Mouse (Mus musculus): ENCODE measurements around the gene Padi6. TPM values are rescaled to one million over a fixed set of nuclear protein-coding genes. Genes with fewer than 3 reads are reported as not detected.

Gene Padi6
- polyA plus RNA-seq, 1 experiment from 2014 or later, result not detected

- WGBS, result 80% methylated on average over 14 of the region's 14 CpGs
- ATAC-seq, result no peak
These were observed 38.1 kb upstream of the Padi6 start for GRCm38 (mm10) chr4:140780507-140780906.

GRCm38 (mm10) chr4:140779803-140780397 lies 37.5 kb upstream of the Padi6 start:
- 36% methylated on average over 19 of the region's 19 CpGs for WGBS
- Histone ChIP-seq H3K9me3 (ENCODE audit: control insufficient read depth, low read length) (no peaks in the 10 kb centered on the region), H3K36me3 (ENCODE audit: control insufficient read depth, insufficient read depth, low read length) (no peaks in the 10 kb centered on the region), H3K9ac (ENCODE audit: low read depth, low read length) (no peak overlapping the region), H3K4me3 (ENCODE audit: low read length) (no peak overlapping the region), H3K27me3 (replicated peaks; ENCODE audit: control insufficient read depth, insufficient read depth, low read length) (no peaks in the 10 kb centered on the region), H3K27ac (ENCODE audit: low read depth, low read length) (no peak overlapping the region), H3K4me2 (ENCODE audit: low read length) (no peak overlapping the region), H3K4me1 (ENCODE audit: control insufficient read depth, insufficient read depth, low read depth, low read length) (no peaks in the 10 kb centered on the region)
- no peak for ATAC-seq

More at GRCm38 (mm10) chr4:140780507-140780906, 38.1 kb upstream of the Padi6 start:
- Histone ChIP-seq H3K27ac (ENCODE audit: low read depth, low read length) (no peak overlapping the region), H3K4me1 (ENCODE audit: control insufficient read depth, insufficient read depth, low read depth, low read length) (no peaks in the 10 kb centered on the region), H3K9ac (ENCODE audit: low read depth, low read length) (no peak overlapping the region), H3K4me3 (ENCODE audit: low read length) (no peak overlapping the region), H3K4me2 (ENCODE audit: low read length) (no peak overlapping the region), H3K9me3 (ENCODE audit: control insufficient read depth, low read length) (no peaks in the 10 kb centered on the region), H3K36me3 (ENCODE audit: control insufficient read depth, insufficient read depth, low read length) (no peaks in the 10 kb centered on the region), H3K27me3 (replicated peaks; ENCODE audit: control insufficient read depth, insufficient read depth, low read length) (no peaks in the 10 kb centered on the region)

GRCm38 (mm10) chr4:140776623-140777022 lies 34.2 kb upstream of the Padi6 start:
- Histone ChIP-seq H3K27ac (ENCODE audit: low read depth, low read length) (no peak overlapping the region), H3K36me3 (ENCODE audit: control insufficient read depth, insufficient read depth, low read length) (no peaks in the 10 kb centered on the region), H3K27me3 (replicated peaks; ENCODE audit: control insufficient read depth, insufficient read depth, low read length) (no peaks in the 10 kb centered on the region), H3K9me3 (ENCODE audit: control insufficient read depth, low read length) (no peaks in the 10 kb centered on the region), H3K4me2 (ENCODE audit: low read length) (no peak overlapping the region), H3K4me3 (ENCODE audit: low read length) (no peak overlapping the region), H3K9ac (ENCODE audit: low read depth, low read length) (no peak overlapping the region), H3K4me1 (ENCODE audit: control insufficient read depth, insufficient read depth, low read depth, low read length) (no peaks in the 10 kb centered on the region)
- 73% methylated on average over 13 of the region's 13 CpGs for WGBS
- no peak for ATAC-seq

GRCm38 (mm10) chr4:140775876-140776275 lies 33.4 kb upstream of the Padi6 start:
- Histone ChIP-seq H3K9me3 (ENCODE audit: control insufficient read depth, low read length) (no peaks in the 10 kb centered on the region), H3K4me2 (ENCODE audit: low read length) (no peak overlapping the region), H3K4me1 (ENCODE audit: control insufficient read depth, insufficient read depth, low read depth, low read length) (no peaks in the 10 kb centered on the region), H3K36me3 (ENCODE audit: control insufficient read depth, insufficient read depth, low read length) (no peaks in the 10 kb centered on the region), H3K27ac (ENCODE audit: low read depth, low read length) (no peak overlapping the region), H3K27me3 (replicated peaks; ENCODE audit: control insufficient read depth, insufficient read depth, low read length) (no peaks in the 10 kb centered on the region), H3K4me3 (ENCODE audit: low read length) (no peak overlapping the region), H3K9ac (ENCODE audit: low read depth, low read length) (no peak overlapping the region)
- ATAC-seq, result no peak
- 86% methylated on average over 10 of the region's 10 CpGs for WGBS

- H3K36me3 ChIP-seq (ENCODE audit: control insufficient read depth, insufficient read depth, low read length), result no peaks in the 10 kb centered on the region
- no peaks in the 10 kb centered on the region for H3K4me1 ChIP-seq (ENCODE audit: control insufficient read depth, insufficient read depth, low read depth, low read length)
- no peak overlapping the region for H3K9ac ChIP-seq (ENCODE audit: low read depth, low read length)
- H3K4me2 ChIP-seq (ENCODE audit: low read length), result no peak overlapping the region
- no peaks in the 10 kb centered on the region for H3K9me3 ChIP-seq (ENCODE audit: control insufficient read depth, low read length)
- WGBS, result 68% methylated on average over 9 of the region's 9 CpGs
- no peak overlapping the region for H3K4me3 ChIP-seq (ENCODE audit: low read length)
- ATAC-seq, result no peak
- no peaks in the 10 kb centered on the region for H3K27me3 ChIP-seq (replicated peaks; ENCODE audit: control insufficient read depth, insufficient read depth, low read length)
- H3K27ac ChIP-seq (ENCODE audit: low read depth, low read length), result no peak overlapping the region
These were observed 32.5 kb upstream of the Padi6 start for GRCm38 (mm10) chr4:140774893-140775292.

- H3K4me2 ChIP-seq (ENCODE audit: low read length), result no peak within 1 kb of the TSS
- no peak within 1 kb of the TSS for H3K4me3 ChIP-seq (ENCODE audit: low read length)
- H3K9ac ChIP-seq (ENCODE audit: low read depth, low read length), result no peak within 1 kb of the TSS
- no peaks in the 10 kb centered on the region for H3K27me3 ChIP-seq (replicated peaks; ENCODE audit: control insufficient read depth, insufficient read depth, low read length)
- H3K27ac ChIP-seq (ENCODE audit: low read depth, low read length), result no peak within 1 kb of the TSS
- no peaks in the 10 kb centered on the region for H3K36me3 ChIP-seq (ENCODE audit: control insufficient read depth, insufficient read depth, low read length)
- WGBS, result 88% methylated on average over 21 of the region's 21 CpGs
- no peaks in the 10 kb centered on the region for H3K9me3 ChIP-seq (ENCODE audit: control insufficient read depth, low read length)
- no peaks in the 10 kb centered on the region for H3K4me1 ChIP-seq (ENCODE audit: control insufficient read depth, insufficient read depth, low read depth, low read length)
- no peak for ATAC-seq
These were observed 31.8 kb upstream of the Padi6 start, which contains the start of gene Padi4 for GRCm38 (mm10) chr4:140774025-140774800. Padi4 (minus strand) TSS chr4:140774236.

- no peak for ATAC-seq
- WGBS, result 58% methylated on average over 4 of the region's 4 CpGs
These were observed 28.6 kb upstream of the Padi6 start for GRCm38 (mm10) chr4:140771091-140771490.

GRCm38 (mm10) chr4:140770433-140770832 lies 28.0 kb upstream of the Padi6 start:
- Histone ChIP-seq H3K27me3 (replicated peaks; ENCODE audit: control insufficient read depth, insufficient read depth, low read length) (no peaks in the 10 kb centered on the region), H3K4me3 (ENCODE audit: low read length) (no peak overlapping the region)
- no peak for ATAC-seq

More at GRCm38 (mm10) chr4:140771091-140771490, 28.6 kb upstream of the Padi6 start:
- Histone ChIP-seq H3K4me3 (ENCODE audit: low read length) (no peak overlapping the region), H3K27ac (ENCODE audit: low read depth, low read length) (no peak overlapping the region), H3K9ac (ENCODE audit: low read depth, low read length) (no peak overlapping the region), H3K4me1 (ENCODE audit: control insufficient read depth, insufficient read depth, low read depth, low read length) (no peaks in the 10 kb centered on the region), H3K36me3 (ENCODE audit: control insufficient read depth, insufficient read depth, low read length) (no peaks in the 10 kb centered on the region), H3K9me3 (ENCODE audit: control insufficient read depth, low read length) (no peaks in the 10 kb centered on the region), H3K4me2 (ENCODE audit: low read length) (no peak overlapping the region), H3K27me3 (replicated peaks; ENCODE audit: control insufficient read depth, insufficient read depth, low read length) (no peaks in the 10 kb centered on the region)

GRCm38 (mm10) chr4:140768973-140769372 lies 26.5 kb upstream of the Padi6 start:
- ATAC-seq, result no peak
- Histone ChIP-seq H3K27ac (ENCODE audit: low read depth, low read length) (no peak overlapping the region), H3K4me2 (ENCODE audit: low read length) (no peak overlapping the region), H3K4me3 (ENCODE audit: low read length) (no peak overlapping the region), H3K36me3 (ENCODE audit: control insufficient read depth, insufficient read depth, low read length) (no peaks in the 10 kb centered on the region), H3K4me1 (ENCODE audit: control insufficient read depth, insufficient read depth, low read depth, low read length) (no peaks in the 10 kb centered on the region), H3K9ac (ENCODE audit: low read depth, low read length) (no peak overlapping the region), H3K27me3 (replicated peaks; ENCODE audit: control insufficient read depth, insufficient read depth, low read length) (no peaks in the 10 kb centered on the region), H3K9me3 (ENCODE audit: control insufficient read depth, low read length) (no peaks in the 10 kb centered on the region)
- WGBS, result 81% methylated on average over 5 of the region's 5 CpGs

More at GRCm38 (mm10) chr4:140770433-140770832, 28.0 kb upstream of the Padi6 start:
- H3K9me3 ChIP-seq (ENCODE audit: control insufficient read depth, low read length), result no peaks in the 10 kb centered on the region
- no peak overlapping the region for H3K27ac ChIP-seq (ENCODE audit: low read depth, low read length)
- WGBS, result 8% methylated on average over 13 of the region's 13 CpGs
- no peak overlapping the region for H3K9ac ChIP-seq (ENCODE audit: low read depth, low read length)
- H3K4me2 ChIP-seq (ENCODE audit: low read length), result peak overlapping the region; percentile 39
- H3K36me3 ChIP-seq (ENCODE audit: control insufficient read depth, insufficient read depth, low read length), result no peaks in the 10 kb centered on the region
- no peaks in the 10 kb centered on the region for H3K4me1 ChIP-seq (ENCODE audit: control insufficient read depth, insufficient read depth, low read depth, low read length)
